Mouse (Mus musculus) induced T-regulatory cell, adult 2 months (primary cell): ENCODE data around the gene Fkbp5.

Experiments
- DNase-seq: peaks from one replicate; pipeline ENCODE4 v3.0.0-alpha.2; 2012; ENCODE audit warnings: low read depth

Gene Fkbp5

GRCm38 (mm10) chr17:28502196-28502821 lies 15.0 kb downstream of the Fkbp5 start:
- no peak for DNase-seq

DNA sequence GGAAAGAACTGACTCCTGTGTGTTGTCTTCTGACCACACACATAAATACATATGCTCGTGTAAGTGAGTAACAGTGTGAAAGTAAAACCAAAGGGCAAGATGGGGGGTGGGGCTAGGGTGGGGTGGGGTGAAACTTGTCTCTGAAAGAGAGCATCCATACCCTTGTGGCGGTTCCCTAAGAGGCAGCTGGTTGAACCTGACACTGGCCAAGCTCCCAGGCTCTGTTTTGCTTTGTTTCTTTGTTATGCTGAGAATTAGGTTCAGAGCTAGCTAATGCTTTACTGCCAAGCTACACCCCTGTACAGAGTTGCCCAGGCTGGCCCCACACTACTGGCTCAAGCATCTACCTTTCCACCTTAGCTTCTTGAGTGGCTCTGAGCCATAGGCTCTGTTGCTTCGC lies 16.9 kb downstream of the Fkbp5 start:
- DNase-seq = peak; percentile 65

DNA sequence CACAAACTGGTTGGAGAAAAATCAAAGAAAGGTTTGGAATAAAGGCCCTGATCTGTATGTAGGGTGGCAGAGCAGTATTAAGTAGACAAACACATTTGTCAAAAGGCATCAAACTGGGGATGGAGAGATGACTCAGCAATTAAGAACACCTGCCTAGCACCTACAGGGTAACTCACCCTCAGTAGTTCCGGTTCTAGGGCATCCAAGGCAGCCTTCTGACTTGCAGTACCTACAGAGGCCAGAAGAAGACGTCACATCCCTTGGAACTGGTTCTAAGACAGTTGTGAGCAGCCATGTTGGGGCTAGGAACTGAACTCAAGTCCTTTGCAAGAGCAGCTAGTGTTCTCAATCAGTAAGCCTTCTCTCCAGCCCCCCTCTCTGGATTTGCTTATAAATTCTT lies 18.1 kb downstream of the Fkbp5 start:
- DNase-seq = peak; percentile 37

- DNase-seq = no peak
Measured at GRCm38 (mm10) chr17:28495832-28496231, 21.5 kb downstream of the Fkbp5 start.

GRCm38 (mm10) chr17:28491035-28491770 lies 26.1 kb downstream of the Fkbp5 start:
- DNase-seq = no peak

GRCm38 (mm10) chr17:28488258-28489013 lies 28.9 kb downstream of the Fkbp5 start:
- peak; percentile 84 for DNase-seq

DNA sequence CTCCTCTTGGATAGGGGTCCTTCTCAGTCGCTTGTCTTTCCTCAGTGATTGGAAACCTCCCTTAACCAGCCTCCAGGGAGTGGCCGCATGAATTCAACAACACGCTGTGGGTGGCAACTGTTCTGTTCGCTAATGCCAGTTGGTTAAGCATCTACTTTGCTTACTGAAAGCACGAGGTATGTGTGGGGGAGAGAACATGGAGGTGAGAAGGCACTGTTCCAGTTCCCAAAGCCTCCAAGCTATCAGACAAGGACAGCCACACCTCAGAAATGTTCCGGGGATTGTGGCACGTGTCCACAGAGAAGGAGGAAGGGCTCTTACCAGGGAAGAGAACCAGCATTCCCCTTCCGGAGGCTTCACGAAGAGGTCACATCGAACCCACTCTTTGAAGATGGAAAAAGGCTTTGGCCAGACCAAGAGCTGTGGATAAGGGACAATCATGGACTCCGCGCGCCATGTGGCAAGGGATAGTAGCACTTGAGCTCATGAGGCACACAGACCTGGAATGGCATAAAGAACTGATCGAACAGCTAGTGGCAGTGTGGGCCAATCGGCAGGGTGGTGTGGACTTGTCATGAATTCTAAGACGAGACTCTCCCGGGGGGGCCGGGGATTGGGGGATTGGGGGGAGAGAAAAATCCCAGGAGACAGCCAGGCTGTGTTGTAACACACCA lies 29.6 kb downstream of the Fkbp5 start:
- peak; percentile 58 for DNase-seq

- no peak for DNase-seq
Measured at GRCm38 (mm10) chr17:28486720-28487119, 30.6 kb downstream of the Fkbp5 start.

- peak; percentile 96 for DNase-seq
Measured at GRCm38 (mm10) chr17:28485977-28486400, 31.3 kb downstream of the Fkbp5 start.

GRCm38 (mm10) chr17:28485446-28485948 lies 31.8 kb downstream of the Fkbp5 start:
- DNase-seq = peak; percentile 73

- DNase-seq = peak; percentile 58
Measured at GRCm38 (mm10) chr17:28484704-28485445, 32.5 kb downstream of the Fkbp5 start.

DNA sequence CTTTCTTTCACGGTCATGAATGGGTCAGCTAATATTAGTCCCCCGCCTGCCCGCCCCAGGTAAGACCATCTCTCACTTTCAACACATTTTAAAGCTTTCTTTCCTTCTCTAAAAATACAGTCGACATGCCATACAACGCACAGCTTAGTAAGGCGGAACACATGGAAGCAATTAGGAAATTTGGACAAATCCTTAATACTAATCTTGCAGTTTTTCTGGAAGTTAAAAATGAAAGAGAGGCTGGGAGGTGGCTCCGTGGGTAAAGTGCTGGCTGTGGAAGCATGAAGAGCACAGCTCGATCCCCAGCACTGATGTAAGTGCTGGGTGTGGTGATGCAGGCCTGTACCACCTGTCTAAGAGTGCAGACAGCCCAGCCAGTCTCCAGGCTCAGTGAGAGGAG lies 39.9 kb downstream of the Fkbp5 start:
- no peak for DNase-seq

DNA sequence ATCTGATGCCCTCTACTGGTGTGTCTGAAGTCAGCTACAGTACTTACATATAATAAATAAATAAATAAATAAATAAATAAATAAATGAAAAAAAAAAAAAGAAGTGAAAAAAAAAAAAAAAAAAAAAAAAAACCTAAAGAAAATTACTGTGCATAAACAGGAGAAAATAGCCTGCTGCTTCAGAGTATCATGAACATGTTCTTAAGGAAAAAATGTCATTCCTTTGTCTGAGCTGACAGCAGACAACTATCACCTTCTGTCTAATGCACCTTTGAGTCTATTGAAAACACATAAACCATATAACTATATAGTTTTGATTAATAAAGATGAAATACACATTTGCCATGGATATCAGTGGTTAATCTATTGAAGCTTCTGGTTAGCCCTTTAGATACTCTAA lies 40.9 kb downstream of the Fkbp5 start:
- DNase-seq = no peak

GRCm38 (mm10) chr17:28475593-28476325 lies 41.6 kb downstream of the Fkbp5 start:
- DNase-seq = peak; percentile 56

DNA sequence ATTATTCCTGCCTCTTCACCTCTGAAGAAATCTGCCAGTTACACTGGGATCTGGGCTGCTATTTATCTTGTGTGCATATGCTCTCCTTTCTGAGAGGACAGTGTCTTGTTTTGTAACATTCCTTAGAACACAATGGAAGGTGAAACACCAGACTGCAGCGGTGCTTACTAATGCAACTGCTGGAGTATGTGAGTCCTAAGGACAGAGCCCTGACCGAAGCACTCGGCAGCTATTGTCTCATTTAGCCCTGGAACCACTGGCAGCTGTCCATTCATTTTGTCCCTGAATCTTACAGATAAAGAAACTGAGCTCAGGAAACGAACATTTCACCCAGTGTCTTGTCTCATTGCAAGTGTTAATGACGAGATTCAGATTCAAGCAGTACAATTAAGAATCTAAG lies 44.6 kb downstream of the Fkbp5 start:
- DNase-seq = no peak

DNA sequence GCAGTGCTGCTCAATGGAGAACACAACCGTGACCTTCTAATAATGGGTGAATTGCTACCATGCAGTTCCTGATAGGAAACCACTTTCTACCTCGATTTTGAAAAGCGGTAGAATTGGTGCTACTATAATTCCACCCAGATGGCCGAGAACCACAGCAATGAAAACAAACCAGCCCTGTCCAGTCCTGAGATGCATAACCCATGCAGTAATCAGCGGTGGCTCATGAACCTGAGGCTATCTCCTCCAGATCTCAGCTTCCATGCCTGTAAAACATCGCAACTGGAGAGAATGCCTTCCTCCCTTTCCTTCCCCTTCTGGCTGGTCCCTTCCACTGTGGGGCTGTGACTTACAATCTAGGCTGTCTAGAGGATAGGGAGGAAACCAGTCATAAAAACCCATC lies 46.5 kb downstream of the Fkbp5 start:
- no peak for DNase-seq

GRCm38 (mm10) chr17:28467749-28468148 lies 49.6 kb downstream of the Fkbp5 start:
- DNase-seq = peak; percentile 75

DNA sequence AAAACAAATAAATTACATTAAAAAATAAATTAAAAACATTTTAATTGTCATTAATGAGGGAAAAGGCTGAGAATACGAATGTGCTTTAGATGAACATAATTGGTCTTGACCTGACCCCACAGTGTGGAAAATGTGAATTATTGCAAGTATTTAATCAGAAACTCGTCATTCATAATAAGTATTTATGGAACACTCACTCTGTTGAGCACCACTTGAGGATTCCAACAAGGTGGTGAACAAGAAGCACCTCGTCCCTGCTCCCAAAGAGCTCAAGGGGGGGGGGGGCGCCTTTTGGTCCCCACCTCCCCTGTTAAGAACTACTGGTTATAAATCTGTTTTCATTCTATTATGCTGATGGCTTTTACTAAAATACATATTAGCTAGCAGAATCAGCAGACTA lies 51.4 kb downstream of the Fkbp5 start:
- no peak for DNase-seq

DNA sequence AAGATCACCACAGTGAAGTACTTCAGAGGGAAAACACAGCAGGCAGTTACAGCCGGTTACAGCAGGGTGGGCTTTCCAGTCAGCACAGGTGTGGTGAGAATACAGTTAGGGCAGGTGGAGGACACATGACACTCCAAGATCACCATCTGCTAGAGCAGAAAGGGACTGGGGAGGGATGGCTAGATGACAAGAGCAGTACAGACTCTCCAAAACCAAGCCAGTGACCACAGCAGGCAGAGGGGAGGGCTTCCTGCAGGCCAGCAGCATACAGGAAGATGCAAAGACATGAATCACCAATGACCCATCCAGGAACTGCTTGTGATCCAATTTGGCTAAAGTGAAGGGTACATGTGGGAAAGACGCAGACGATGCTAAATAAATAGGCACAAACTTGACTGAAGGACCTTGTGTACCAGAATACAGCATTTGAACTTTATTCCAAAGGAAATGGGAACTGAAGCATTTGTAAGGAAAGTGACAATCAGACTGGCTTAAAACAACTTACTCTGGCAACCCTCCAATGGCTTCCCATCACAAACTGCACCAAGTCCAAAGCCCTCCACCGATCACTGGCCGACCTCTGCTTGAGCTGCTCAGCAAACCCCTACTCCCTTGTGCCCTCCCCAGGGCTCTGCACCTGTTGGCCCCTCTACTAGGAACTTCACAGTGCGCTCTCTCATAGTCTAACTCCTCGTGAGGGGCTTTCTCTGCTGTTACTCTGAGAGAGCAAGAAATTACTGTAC lies 53.5 kb downstream of the Fkbp5 start:
- DNase-seq = no peak

- no peak for DNase-seq
Measured at GRCm38 (mm10) chr17:28460388-28460787, 56.9 kb downstream of the Fkbp5 start.
